Mouse (Mus musculus): ENCODE measurements around the gene Trpm5. TPM values are rescaled to one million over a fixed set of nuclear protein-coding genes. Genes with fewer than 3 reads are reported as not detected.

Gene Trpm5
- total RNA-seq, 4 experiments from 2014 or later = 0.28 TPM; not detected in 3

DNA sequence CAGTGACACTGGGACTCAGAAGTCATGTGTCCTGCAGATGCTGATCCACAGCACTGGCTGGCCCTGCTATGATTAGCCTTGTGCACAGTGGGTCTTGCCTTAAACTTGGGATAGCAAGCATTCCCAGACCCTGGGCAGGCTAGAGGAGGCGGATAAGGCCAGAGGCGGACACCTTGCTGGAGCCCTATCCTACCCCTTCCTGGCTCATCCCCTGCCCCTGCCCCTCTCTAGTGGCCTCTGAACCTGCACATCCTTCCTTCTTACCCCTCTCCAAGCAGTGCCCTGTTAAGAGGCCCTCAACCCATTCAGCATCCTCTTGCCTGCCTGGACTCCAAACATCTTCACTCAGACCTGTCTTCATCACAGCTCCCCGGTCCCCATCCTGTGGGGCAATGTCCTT is 53.9 kb downstream of the Trpm5 start:
- DNase-seq (ENCODE audit: low spot score) = no peak

DNA sequence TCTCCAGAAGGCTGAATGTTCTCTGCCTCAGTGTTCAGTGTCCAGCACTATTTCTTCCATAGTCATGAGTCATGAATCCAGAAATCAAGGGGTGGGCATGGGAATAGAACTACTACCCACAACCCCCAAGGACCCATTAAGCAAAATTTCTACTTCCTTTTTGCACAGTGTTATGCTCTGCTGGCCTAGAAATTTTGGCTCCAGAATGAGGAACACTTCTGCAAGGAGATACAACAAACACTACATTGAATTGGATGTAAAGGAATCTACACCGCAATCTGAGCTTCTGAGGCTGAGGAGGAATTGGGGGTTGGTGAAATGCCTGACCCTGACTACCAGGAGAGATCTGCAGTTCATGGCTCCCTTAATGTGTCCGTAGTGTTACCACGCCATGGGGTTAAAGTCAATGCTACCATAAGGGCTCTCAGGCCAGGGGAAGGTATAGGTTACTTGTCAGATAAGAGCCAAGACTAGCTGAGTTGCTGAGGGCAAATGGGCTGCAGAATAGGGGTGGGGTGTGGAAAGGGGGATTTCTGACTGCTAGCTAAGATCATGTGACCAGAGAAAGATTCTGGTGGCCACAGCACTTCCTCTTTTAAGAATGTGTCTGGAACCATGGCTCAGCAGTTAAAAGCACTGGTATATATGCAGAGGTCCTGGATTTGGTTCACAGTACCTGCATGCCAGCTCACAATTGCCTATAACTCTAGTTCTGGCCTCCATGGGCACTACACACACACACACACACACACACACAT is 56.1 kb downstream of the Trpm5 start:
- DNase-seq (ENCODE audit: low spot score) = no peak

DNA sequence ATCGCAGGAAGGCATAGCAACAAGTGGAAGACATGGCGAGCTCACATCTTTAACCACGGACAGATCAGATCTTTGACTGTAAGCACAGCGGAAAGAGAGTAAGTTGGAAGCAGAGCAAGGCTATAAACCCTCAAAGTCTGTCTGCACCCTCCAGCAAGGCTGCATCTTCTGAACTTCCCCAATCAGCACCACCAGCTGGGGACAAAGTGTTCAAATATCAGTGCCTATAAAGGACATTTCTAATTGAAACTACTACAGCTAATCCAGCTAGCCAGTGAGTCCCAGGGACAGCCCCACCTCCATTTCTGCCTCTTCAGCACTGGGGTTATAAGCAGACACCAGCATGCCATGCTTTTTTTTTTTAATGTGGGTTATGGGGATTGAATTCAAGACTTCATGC is 57.1 kb downstream of the Trpm5 start:
- DNase-seq (ENCODE audit: low spot score) = no peak

DNA sequence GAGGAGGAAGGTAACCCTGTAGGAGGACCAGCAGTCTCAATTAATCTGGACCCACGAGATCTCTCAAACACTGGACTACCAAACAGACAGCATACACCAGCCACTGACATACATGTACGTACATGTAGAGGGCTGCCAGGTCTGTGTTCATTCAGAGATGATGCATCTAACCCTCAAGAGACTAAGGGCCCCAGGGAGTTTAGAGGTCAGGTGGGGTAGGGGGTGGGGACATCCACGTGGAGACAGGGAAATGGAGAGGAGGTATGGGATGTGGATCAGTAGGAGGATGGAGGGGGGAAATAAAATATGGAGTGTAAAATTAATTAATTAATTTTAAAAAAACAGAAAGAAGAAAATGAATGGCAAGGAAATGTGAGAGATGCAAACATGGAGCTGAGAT is 57.7 kb downstream of the Trpm5 start:
- DNase-seq (ENCODE audit: low spot score) = no peak

DNA sequence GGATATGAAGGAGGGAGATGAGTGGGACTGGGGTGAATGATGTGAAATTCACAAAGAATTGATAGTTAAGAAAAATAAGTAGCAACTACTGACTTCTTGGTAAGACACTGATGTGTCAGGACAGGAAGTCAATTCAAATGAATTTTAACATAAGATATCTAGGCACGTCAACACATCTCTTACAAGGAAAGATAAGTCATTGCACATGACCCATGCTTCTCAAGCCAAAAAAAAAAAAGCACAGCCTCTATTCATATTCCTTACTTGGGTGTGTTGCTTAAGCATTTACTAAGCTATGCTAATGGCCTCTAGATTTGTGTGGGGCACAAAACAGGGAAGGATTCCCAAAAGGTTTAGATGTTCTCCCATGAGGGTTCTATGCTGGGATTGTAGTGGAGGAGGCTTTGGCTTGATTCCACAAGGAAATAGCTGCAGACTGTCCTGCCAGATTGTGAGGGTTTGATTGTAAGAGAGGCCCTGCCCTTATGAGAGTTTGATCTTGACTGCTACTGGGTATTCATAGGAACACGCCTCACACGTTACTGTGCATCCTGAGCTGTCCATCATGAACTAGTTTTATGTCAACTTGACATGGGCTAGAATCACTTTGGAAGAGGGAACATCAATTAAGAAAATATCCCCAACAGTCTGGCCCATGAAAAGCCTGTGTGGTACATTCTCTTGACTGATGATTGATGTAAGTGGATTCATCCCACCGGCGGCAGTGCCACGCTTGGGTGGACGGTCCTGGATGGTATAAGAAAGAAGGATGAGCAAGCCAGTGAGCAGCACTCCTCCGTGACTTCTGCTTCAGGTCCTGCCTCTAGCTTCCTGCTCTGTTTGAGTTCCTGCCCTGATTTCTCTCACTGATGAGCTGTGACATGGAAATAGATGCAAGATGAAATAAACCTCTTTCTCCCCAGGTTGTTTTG is 59.7 kb downstream of the Trpm5 start:
- peak; percentile 69 for DNase-seq (ENCODE audit: low spot score)

DNA sequence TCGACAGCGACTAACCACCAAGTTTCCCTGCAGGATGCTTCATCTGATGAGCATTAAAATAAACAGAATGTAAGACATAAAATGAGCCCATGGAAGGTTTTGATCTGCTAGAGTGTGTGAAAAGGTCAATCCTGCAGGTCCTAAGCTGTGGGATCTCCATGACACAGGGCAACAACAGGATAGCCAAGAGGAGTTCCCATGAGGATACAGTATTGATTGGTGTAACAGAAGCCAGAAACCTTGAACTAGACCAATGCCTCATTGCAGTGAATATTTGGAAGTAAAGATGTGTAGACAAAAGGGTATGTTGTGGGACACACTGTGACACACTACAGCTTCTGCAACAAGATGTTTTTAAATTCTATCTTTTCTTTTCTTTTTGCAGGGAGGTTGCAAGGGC is 60.3 kb downstream of the Trpm5 start:
- DNase-seq (ENCODE audit: low spot score) = no peak

DNA sequence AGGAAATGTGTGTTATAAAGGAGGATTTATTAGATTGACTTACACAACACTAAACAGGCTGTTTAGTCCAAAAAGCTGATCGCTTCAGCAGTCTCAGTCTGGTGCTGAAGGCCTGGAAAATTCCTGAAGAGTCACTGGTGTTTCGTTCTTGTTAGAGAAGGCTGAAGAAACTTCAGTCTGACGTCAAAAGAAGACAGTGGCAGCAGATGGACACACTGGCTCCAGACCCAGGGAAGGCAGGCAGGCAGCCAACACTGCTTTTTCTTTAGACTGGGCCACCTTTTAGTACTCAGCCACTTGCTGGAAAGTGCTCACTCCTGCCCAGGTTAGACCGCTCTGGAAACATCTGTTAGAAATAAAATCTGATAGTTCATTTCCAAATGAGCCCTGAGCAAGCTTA is 60.9 kb downstream of the Trpm5 start:
- no peak for DNase-seq (ENCODE audit: low spot score)

DNA sequence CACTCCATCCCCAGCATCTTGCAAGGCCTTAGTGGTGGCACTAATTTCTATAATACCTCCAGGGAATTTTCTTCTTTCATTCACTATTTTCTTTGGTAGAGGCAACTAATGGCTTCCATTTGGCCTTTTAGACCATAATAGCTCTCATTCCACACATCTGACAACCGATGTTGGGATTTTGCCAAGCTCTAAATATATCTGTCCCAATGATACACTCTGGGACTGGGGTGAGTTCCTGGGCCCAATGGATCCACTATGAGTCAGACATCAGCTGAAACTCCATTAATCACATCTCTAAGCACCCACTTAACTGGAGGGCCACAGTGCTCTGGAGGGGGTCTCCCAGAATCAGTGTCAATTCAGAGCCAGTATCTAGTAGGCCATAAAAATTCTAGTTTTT is 62.6 kb downstream of the Trpm5 start:
- DNase-seq (ENCODE audit: low spot score) = no peak

DNA sequence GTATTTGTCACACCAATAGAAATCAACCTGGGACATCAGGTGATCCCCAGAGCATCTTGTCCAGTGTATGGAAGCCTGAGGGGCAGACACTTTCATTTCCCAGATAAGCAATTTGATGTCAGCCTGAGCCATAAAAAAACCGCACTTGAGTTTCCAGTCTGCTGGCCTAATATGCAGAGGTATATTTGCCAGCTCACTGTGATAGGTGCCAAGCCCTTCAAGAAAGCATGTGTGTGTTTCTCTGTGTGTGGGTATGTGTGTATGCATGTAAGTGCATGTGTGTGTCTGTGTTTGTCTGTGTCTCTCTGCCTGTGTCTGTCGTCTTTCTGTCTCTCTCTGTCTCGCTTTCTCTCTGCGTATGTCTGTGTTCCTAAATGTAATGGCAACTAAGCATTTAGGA is 67.2 kb downstream of the Trpm5 start:
- no peak for DNase-seq (ENCODE audit: low spot score)

DNA sequence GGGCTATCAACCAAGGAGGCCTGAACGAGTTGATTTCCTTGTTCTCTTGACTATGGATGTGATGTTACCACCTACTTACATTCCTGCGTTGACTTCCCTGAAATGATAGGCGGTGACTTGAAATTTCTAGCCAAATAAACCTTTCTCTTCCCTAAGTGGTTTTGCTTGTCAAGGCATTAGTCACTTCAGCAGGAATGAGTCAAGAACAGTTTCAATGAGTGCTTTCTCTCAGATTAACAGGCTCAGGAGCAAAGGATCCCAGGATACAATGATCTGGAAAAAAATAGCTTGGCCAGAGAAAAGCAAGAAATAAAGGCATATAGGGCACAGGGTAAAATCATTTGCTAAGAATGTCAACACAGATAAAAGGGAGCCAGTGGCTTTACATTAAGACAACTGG is 68.9 kb downstream of the Trpm5 start:
- no peak for DNase-seq (ENCODE audit: low spot score)

DNA sequence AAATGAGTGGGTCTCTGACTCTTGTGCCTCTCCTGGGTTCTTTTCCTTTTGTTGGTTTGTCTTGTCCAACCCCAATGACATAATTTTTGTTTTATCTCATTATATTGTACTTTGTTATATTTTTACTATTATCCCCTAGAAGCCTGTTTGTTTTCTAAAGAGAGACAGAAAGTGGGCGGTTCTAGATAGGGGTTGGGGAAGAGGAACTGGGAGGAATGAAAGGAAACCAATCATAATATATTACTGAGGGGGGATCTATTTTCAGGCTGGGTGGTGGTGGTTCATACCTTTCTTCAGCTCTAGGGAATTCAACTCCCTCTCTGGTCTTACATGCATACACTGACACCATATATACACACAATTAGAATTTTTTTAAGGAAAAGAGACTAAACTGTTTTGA is 70.1 kb downstream of the Trpm5 start:
- DNase-seq (ENCODE audit: low spot score) = no peak

DNA sequence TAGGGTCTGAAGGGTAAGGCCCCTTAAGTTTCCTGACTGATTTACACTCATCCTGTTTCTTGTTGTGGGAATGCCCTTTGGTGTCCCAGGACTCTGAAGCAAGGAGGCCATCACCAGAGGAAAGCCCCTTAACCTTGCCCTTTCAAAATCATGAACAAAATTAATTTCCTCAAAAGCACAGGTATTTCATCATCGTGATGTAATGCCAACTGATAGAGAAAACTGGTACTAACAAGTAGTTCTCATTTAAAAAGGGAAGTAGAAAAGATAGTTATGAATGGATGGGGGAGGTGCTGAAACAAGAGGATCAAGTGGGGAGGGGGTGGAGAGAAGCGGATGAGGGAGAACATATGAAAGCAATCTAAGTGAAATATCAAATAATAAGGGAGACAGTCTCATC is 70.9 kb downstream of the Trpm5 start:
- DNase-seq (ENCODE audit: low spot score) = no peak

DNA sequence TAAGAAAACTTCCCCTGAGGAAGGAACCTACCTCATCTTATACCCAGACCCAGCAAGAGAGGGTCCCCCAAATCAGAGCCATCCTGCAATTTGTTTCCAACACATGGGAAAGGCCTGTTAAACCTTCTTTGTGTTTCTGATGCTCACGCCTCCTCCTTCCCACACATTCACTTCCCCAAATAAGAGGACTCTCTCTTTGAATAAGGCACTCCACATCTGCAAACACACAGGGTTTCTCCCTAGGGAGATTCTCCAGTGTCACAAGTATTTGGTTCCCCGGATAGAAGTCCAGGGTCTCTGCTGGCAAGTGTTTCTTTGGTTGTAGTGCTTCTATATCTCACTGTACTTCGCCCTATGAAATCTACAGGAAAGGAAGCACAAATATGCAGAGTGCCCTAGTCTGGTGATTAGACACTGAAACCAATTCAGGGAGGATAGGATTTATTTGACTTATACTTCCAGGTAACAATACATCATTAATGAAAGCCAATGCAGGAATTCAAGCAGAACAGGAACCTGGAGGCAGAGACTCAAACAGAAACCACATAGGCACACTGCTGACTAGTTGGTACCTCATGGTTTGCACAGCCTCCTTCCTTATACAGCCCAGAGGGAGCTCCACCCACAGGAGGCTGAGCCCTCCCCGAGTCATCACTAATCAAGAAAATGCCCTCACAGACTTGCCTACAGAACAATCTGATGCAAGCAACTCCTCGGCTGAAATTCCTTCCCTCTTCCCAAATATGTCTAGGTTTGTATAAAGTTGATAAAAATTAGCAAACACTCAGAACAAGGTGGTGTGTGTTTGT is 72.9 kb downstream of the Trpm5 start:
- no peak for DNase-seq (ENCODE audit: low spot score)

DNA sequence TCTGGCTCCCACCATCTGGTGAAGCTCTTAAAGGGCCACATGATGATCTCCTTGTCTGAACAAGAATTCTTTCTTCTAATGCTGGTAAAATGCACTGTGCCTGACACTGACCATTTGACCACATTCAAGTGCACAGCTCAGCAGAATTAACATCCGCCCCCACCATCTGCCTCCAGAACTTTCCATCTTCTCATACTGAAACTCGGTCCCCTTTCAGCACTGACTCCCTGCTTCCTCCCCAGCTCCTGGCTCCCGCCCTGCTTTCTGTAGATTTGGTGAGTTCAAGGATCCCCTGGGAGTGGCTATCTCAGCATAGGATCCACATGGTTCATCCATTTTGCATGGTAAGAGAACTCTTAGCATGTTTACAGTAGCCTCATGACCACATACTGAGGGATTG is 73.7 kb downstream of the Trpm5 start:
- no peak for DNase-seq (ENCODE audit: low spot score)

DNA sequence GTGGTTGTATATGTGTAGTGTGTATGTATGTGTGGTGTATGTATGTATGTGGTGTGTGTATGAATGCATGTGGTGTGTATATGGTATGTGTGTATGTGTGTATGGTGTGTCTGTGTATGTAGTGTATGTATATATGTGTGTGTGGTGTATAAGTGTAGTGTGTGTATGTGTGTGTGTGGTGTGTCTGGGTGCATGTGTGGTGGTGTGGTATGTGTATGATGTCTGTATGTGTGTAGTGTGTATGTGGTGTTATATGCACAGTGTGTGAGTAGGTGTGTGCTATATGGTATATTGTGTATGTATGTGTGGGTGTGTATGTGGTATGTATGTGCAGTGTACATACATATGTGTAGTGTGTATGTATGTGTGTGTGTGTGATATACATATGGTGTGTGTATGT is 74.4 kb downstream of the Trpm5 start:
- no peak for DNase-seq (ENCODE audit: low spot score)

Other genes with a start within 250 kb of the Trpm5 start
- gene Th, start 163.5 kb downstream of the Trpm5 start, total RNA-seq (2022) = not detected
- not detected for gene Ascl2, start 125.4 kb downstream of the Trpm5 start, total RNA-seq (2022)
- 1 to 10 TPM in 1 of 4 experiments, under 1 TPM in 3; 0.27 to 2.8 (median 0.52) TPM for gene Tspan32, start 89.6 kb downstream of the Trpm5 start, total RNA-seq (2022)
- 100 to 1,000 TPM; 397 to 430 (median 418) TPM for gene Cd81, start 41.9 kb downstream of the Trpm5 start, total RNA-seq (2022)
- 10 to 100 TPM; 13.6 to 15.2 (median 14.3) TPM for gene Tssc4, start 25.4 kb downstream of the Trpm5 start, total RNA-seq (2022)
- gene Kcnq1, start 11.7 kb upstream of the Trpm5 start, total RNA-seq (2022) = 10 to 100 TPM; 30.9 to 36.9 (median 32.8) TPM